Mouse (Mus musculus): ENCODE results near the gene Surf6.
A peak's percentile ranks its signal among the peaks of the same experiment; 100 is the strongest.

Surf6 gene

DNA sequence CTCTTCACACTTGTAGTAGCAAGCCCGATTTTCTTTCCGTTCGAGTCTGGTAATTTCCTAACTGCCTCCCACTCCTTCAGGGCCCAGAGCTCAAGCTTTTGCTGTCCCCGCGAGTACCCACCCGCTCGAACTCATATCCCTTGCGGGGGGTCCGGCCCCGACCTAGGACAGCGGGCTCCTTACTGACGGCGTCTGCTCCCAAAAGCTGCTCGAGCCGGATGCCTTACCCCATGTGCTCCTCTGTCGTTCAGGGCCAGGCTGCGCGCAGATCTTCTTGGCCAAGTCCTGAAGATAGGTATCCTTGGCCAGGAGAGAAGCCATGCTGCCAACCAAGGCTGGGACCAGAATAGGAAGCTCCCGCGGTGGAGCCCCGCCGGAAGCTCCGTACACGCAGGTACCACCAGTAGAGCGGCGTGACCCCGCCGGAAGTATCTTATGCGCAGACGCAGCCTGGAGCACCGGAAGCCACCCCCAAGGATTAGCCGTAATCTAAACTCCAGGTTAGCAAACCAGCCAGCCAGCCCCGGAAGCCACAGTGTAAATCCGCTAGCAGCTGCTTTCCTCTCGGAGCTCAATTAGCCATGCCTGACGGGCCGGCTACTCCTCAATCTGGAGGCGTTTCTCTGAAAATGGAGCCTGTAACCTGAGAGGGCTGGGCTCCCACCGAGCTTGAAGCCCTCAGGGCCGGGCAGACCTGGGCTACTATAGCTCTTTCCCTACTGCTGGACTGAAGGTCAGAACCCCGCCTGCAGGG, at the start of gene Surf6:
TSS of gene Surf6 (minus strand) at position 413 of the 754 bp plus-strand sequence.
- peak; percentile 96 to 98 for DNase-seq (ENCODE audit: low spot score in 2 of 2)

DNA sequence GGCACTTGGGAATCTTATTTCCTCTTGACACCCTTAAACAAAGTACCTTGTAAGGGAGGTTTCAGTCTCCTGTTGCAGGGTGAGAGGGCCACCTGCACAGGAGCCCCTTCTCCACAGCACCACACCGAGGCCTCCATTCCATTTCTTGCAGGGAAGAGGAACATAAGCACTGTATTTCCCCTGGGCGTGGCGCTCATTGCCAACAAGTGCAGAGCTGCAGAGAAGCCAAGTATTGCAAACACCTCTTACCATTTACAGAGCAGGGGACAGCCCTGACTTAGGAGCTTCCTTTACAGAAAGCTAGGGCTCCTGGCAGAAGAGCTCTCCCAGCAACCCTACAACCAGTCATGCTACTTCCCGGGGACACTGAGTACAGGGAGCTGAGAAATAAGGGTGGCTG, 49.5 kb upstream of the Surf6 start:
- no peak for DNase-seq (ENCODE audit: low spot score in 2 of 2)

DNA sequence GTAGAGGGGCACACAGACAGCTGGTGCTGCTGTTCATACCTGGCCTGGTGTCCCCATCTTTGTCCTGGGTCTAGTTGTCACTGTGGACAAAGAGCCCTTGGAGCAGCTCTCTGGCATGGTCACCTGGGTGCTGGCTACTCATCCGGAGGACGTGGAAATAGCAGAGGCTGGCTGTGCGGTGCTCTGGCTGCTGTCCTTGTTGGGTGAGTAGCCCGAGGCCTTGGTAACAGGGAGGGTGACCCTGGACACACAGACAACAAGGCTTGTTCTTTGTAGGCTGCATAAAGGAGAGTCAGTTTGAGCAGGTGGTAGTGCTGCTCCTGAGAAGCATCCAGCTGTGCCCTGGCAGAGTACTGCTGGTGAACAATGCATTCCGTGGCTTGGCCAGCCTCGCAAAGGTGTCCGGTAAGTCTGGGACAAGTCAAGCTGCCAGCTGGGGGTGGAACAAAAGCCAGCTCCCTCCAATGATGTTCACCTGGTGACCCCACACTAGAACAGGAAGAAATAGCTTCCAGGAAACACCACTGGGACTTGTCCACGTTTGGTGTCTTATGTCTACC, 48.7 kb upstream of the Surf6 start:
- no peak for DNase-seq (ENCODE audit: low spot score in 2 of 2)

DNA sequence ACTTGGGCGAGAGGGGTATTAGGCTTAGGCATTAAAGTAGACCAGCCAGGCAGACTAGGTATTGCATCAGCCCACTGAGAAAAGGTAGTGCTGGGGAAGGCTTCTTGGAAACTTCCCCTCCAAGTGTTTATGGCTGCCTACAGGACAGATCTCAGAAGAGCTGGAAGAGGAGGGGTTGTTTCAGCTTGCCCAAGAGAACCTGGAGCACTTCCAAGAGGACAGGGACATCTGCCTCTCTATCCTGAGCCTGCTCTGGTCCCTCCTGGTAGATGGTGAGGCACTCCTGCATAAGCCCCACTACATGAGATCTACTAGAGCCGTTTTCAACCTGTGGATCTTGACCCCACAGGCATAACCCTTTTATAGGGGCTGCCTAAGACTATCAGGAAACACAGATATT, 47.7 kb upstream of the Surf6 start:
- DNase-seq (ENCODE audit: low spot score in 2 of 2) = no peak

- DNase-seq (ENCODE audit: low spot score in 2 of 2) = no peak
Measured at GRCm38 (mm10) chr2:26943253-26943652, 40.6 kb upstream of the Surf6 start.

DNA sequence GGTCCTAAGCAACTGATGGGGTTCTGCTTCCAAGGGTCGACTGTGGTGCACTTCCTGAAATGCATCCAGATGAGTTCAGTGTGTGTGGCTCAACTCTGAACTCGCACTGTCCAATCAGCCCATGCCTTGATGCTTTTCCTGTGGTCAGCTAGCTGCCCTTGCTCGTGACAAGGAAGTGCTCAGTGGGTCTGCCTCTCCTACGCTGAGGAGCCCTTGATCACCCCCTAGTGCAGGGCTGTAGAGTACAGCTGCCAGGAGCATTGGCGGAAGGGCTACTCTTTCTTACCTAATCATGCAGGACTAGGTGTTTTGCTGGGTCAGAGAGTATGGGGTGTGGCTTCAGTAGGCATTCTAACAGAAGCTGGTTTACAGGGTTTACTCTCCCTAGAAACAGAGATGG, 38.9 kb upstream of the Surf6 start:
- DNase-seq (ENCODE audit: low spot score in 2 of 2) = no peak

DNA sequence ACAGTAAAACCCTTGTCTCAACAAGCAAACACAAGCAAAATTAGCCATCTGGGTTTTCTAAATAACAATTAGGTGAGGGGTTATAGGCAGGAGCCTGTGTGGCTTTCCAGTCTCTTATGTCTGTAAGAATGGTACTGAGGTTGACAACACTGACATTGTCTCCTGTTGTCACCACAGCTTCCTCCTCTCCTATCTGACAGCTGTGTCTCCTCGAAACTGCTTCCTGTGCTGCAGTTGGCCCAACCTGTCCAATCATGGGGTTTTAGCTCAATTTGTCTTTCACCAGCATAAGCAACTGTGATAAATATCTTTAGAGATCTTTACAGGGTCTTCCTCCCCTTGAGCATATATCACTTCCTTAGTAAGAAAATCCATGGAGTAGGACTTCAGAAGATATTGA, 33.7 kb upstream of the Surf6 start:
- no peak for DNase-seq (ENCODE audit: low spot score in 2 of 2)

GRCm38 (mm10) chr2:26935286-26935685, 32.6 kb upstream of the Surf6 start:
- DNase-seq (ENCODE audit: low spot score in 2 of 2) = no peak

GRCm38 (mm10) chr2:26933304-26934055, 30.8 kb upstream of the Surf6 start, which contains the start of the genes Surf4 and Stkld1:
TSS of gene Surf4 (minus strand) at chr2:26933928.
TSS of gene Stkld1 (plus strand) at chr2:26934047.
- peak; percentile 88 to 92 for DNase-seq (ENCODE audit: low spot score in 2 of 2)

GRCm38 (mm10) chr2:26932473-26933303, 30.0 kb upstream of the Surf6 start:
- DNase-seq (ENCODE audit: low spot score in 2 of 2) = no peak

DNA sequence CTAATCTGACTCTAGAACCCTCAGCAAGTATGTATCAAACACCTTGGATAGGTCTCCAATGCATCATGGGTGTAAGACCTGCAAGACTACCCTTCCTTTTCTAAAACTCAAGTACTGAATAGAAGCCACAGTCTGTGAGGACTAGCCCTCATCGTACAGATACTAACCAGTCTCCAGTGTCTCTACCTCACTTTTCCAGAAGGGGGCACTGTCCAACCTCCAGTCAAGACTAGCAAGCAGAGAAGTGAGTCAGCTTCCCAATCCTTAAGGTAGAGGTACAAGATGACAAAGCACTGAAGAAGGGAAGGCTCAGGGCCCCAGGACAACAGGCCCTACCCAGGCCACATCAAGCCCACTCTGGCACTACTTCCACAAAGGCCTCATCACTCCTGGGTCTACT, 27.7 kb upstream of the Surf6 start:
- peak in 1 of 2 experiments; percentile 58 for DNase-seq (ENCODE audit: low spot score in 2 of 2)

DNA sequence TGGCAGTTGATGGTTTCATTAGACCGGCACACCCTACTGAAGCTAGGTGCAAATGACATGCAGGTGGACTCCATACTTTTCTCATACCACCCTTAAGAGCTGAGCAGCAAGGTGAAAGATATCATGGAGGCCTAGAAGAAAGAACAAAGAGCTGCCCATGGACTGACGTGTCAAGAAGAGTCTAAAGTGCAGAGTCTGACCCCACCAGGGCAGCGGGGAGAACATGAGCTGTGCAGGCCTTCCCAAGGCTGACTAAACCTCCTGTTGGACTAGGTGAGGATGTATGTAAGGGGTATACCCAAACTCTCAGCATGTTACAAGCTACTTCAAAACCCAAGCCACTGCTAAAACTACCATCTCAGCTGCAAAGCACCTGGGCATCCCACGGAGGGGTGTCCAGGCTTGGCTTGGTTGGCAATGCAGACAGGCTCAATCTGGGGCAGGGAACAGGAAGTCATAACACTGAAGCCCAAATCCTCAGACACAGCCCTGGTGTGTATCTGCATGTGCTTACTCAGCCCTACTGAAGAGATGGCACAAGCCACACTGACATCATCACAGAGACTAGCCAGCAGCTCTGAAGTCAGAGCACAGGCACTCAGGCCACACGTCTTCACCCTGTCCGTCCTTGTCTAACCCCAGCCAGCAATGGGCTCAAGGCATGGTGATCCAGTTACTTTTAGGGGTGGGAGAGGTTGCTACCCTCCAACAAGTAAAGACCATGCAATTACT, 25.2 kb upstream of the Surf6 start:
- DNase-seq (ENCODE audit: low spot score in 2 of 2) = no peak

GRCm38 (mm10) chr2:26921784-26922183, 19.1 kb upstream of the Surf6 start:
- DNase-seq (ENCODE audit: low spot score in 2 of 2) = no peak

DNA sequence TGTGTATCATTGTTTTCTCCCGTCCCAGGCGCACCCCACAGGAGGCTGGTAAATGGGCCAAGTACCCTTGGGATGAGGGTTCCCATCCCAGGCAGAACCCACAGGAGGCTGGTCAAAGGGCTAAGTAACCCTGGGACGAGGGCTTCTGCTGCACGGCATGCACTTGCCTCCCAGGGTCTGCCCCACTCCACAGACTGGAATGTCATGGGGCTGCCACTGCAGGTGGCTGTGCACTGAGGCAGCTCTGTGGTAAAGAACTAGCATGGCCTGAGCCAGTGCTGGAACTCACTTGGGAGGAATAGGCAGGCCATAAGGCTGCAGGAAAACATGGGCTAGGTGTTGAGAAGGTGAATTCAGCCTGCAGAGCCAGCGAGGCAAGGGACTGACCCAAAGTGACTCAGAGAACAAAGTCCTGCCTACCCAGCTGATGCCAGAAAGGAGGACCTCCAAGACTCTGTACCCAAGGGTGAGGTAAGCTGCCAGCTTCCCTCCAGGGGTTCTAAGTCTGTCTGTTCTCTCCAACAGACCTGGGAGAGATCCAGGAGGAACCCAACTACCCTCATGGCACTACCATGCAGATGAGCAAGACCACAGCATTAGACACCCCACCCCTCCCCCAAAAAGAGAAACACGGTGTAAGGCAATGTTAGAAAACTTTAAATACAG, 17.6 kb upstream of the Surf6 start:
- DNase-seq (ENCODE audit: low spot score in 2 of 2) = no peak

DNA sequence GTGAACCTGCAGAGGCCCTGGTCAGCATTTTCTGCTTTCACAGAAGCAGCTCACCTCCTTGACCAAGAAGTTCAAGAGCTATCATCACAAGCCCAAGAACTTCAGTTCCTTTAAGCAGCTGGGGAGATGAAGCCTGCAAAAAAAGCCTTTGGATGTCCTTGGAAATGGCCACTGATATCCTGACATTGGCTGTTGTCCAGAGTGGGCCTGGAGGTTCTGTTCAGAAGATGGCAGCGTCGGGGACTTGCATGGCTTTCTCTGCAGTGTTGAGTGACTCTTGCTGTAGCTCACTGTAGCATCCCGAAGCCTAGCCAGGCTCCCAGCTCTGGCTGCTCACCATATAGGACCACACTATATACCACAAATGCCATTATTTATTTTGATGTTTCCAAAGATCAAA, 17.0 kb upstream of the Surf6 start:
- DNase-seq (ENCODE audit: low spot score in 2 of 2) = no peak

DNA sequence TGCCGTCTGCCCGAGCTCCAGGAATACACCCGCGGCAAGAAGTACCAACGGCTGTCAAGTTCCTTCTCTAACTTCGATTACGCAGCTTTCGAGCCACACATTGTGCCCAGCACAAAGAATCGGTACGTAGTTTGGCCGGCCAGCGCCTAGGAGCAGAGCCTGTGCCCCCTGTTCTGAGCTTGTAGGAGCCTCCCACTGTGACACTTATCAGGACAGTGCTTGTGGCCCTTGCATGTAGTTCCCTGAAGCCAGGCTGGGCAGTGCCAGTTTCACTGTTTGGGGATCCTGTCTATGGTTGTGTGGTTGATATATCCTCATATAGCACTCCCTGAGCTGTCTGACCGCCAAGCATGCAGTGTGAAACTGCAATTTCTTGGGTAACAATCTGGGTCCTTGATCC, 14.1 kb upstream of the Surf6 start:
- DNase-seq (ENCODE audit: low spot score in 2 of 2) = no peak

DNA sequence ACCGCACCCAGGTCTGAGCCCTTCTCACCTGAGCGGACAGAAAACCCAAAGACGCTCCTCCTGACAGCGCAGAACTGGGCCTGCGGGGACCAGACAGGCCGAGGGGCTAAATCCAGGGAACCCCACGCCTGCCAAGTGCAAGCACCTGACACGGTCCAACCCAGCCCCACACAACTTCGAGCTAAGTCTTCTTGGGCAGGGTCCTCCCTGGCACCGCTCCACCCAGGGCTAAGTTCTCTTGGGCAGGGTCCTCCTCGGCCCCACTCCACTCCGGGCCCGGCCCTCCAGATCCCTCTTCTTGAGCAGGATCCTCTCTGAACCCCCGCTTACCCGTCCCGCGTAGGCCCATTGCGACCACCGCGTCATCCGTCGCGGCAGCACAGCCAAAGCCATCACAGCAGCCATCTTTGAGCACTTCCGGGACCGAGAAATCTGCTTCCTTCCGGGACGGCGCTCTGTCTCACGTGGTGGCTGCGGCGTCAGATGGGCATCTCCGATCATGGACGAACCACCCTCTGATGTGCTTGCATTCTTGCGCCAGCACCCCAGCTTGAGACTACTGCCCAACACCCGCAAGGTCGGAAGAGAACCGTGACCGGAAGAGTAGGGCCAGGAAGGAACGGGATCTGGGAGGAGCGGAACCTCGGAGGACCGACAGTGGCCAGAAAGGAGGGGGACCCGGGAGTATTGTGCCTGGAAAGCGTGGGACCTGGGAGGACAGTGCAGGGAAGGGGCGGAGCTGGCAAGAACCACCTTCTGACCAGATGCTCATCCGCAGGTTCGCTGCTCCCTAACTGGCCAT, 13.4 kb upstream of the Surf6 start, which contains the start of the genes Surf2 and Surf1:
TSS of gene Surf2 (plus strand) at position 441 of the 802 bp plus-strand sequence.
TSS of gene Surf1 (minus strand) at position 604 of the 802 bp plus-strand sequence.
- DNase-seq (ENCODE audit: low spot score in 2 of 2) = peak; percentile 84 to 90

DNA sequence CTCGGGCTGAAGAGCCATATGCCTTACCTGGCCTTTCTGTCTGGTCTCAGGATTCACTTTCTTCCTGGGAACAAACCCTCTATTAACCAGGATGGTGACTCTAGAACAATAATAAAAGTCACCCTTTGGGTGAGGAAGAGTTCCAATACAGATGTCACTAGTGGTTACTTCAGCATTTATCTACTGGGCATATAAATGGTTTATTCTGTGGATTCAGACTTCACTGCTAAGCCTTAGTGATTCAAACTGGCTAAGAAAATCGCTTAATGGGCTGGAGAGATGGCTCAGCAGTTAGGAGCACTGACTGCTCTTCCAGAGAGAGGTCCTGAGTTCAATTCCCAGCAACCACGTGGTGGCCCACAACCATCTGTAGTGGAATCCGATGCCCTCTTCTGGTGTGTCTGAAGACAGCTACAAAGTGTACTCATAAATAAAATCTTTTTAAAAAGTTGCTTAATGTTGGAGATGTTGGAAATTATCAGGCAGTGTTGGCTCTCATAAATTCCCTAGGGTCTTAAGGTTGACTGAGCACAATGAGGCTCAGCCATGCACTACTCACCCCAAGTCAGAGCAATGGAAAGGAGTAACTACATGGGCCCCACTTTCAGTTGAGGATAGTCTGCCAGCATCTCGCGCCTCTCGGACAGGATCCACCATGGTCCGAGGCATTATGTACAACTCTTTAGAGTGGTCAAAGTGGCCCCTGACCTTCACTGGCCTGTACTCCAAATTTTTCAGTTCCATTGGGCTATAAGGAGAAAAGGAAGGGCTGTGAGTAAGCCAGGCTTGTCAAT, 11.7 kb upstream of the Surf6 start:
- no peak for DNase-seq (ENCODE audit: low spot score in 2 of 2)

Measured in right cerebral cortex, postnatal 36 days (tissue).